Mouse (Mus musculus) forebrain, embryonic 13.5 days (tissue): ENCODE data around the gene Fsd1. TPM values are rescaled to one million over a fixed set of nuclear protein-coding genes. Genes with fewer than 3 reads are reported as not detected.
A peak's percentile ranks its signal among the peaks of the same experiment; 100 is the strongest.

Experiments
- ATAC-seq: fragments of 200-750 bp; cut with Nextera tagmentation; 2 replicates; pipeline ENCODE4 v1.8.0; 2017
- H3K27ac ChIP-seq: fragments of 300-500 bp; sonication (generic); 2 replicates; pipeline ENCODE4 v1.5.1; 2015; ENCODE audit warnings: inconsistent platforms, mild to moderate bottlenecking, moderate library complexity
- H3K27me3 ChIP-seq: fragments of 300-500 bp; sonication (generic); 2 replicates; pipeline ENCODE4 v1.6.1; 2015; ENCODE audit warnings: mild to moderate bottlenecking, inconsistent platforms
- H3K36me3 ChIP-seq: fragments of 300-500 bp; sonication (generic); 2 replicates; pipeline ENCODE4 v1.6.1; 2015; ENCODE audit warnings: mild to moderate bottlenecking, inconsistent platforms; ENCODE audit not compliant: poor library complexity, severe bottlenecking
- H3K4me1 ChIP-seq: fragments of 300-500 bp; sonication (generic); 2 replicates; pipeline ENCODE4 v1.6.1; 2015; ENCODE audit warnings: inconsistent platforms
- H3K4me2 ChIP-seq: fragments of 300-500 bp; sonication (generic); 2 replicates; pipeline ENCODE4 v1.6.1; 2015; ENCODE audit warnings: inconsistent platforms, mild to moderate bottlenecking, moderate library complexity
- H3K4me3 ChIP-seq: fragments of 300-500 bp; sonication (generic); 2 replicates; pipeline ENCODE4 v1.5.1; 2015; ENCODE audit warnings: mild to moderate bottlenecking, inconsistent platforms
- H3K9ac ChIP-seq: fragments of 300-500 bp; sonication (generic); 2 replicates; pipeline ENCODE4 v1.6.1; 2015; ENCODE audit warnings: mild to moderate bottlenecking, inconsistent platforms
- H3K9me3 ChIP-seq: fragments of 300-500 bp; sonication (generic); replicated peaks from 2 replicates; pipeline ENCODE4 v1.6.1; 2016; ENCODE audit warnings: inconsistent platforms
- WGBS: fragments of 180-500 bp; shearing (Covaris S2); methylation state at CpG from one replicate; pipeline ENCODE4 v1.1.7; 2015; 5-methylcytosine and 5-hydroxymethylcytosine counted together
- polyA plus RNA-seq: library from polyadenylated mRNA; unstranded; fragments of >200 nt; fragmentation: Nextera tagmentation; extraction: Ambion mirVana; gene quantifications from 2 replicates; pipeline ENCODE4 v1.2.1, GENCODE M21; 2015

Gene Fsd1
- polyA plus RNA-seq, 1 experiment from 2014 or later, result 96.0 TPM

- Histone ChIP-seq H3K9me3 (no peaks in the 10 kb centered on the region), H3K4me3 (no peak overlapping the region), H3K27me3 (peaks cover 28% of the 10 kb centered on the region), H3K36me3 (no peaks in the 10 kb centered on the region), H3K9ac (no peak overlapping the region), H3K27ac (no peak overlapping the region), H3K4me2 (no peak overlapping the region), H3K4me1 (peaks cover 4% of the 10 kb centered on the region)
- 81% methylated on average over 3 of the region's 3 CpGs for WGBS
- ATAC-seq, result no peak
Observed at GRCm38 (mm10) chr17:56003000-56003399, 16.7 kb downstream of the Fsd1 start.

- H3K27ac ChIP-seq, result no peak within 1 kb of the TSS
- peaks cover 13% of the 10 kb centered on the region for H3K4me1 ChIP-seq
- H3K27me3 ChIP-seq, result peaks cover 18% of the 10 kb centered on the region
- H3K4me3 ChIP-seq, result no peak within 1 kb of the TSS
- H3K9ac ChIP-seq, result no peak within 1 kb of the TSS
- 48% methylated on average over 10 of the region's 13 CpGs for WGBS
- ATAC-seq, result no peak
- no peaks in the 10 kb centered on the region for H3K9me3 ChIP-seq
- H3K4me2 ChIP-seq, result no peak within 1 kb of the TSS
- H3K36me3 ChIP-seq, result no peaks in the 10 kb centered on the region
Observed at GRCm38 (mm10) chr17:56005415-56006061, 19.2 kb downstream of the Fsd1 start, which contains the start of the genes Stap2 and Mpnd. Gene Stap2 (minus strand): TSS chr17:56005584. Gene Mpnd (plus strand): TSS chr17:56005711.

- Histone ChIP-seq H3K9ac (no peak overlapping the region), H3K27me3 (peaks cover 12% of the 10 kb centered on the region; the same call in 1 of the 2 replicates), H3K4me1 (peaks cover 25% of the 10 kb centered on the region), H3K27ac (no peak overlapping the region), H3K36me3 (peaks cover 10% of the 10 kb centered on the region), H3K4me3 (no peak overlapping the region), H3K9me3 (no peaks in the 10 kb centered on the region), H3K4me2 (no peak overlapping the region)
- ATAC-seq, result no peak
- 57% methylated on average over 10 of the region's 10 CpGs for WGBS
Observed at GRCm38 (mm10) chr17:56006956-56007355, 20.6 kb downstream of the Fsd1 start.

- peaks cover 17% of the 10 kb centered on the region for H3K36me3 ChIP-seq
- no peaks in the 10 kb centered on the region for H3K9me3 ChIP-seq
- peak overlapping the region; percentile 92 for H3K4me2 ChIP-seq
- WGBS, result 35% methylated on average over 14 of the region's 14 CpGs
- H3K4me1 ChIP-seq, result peaks cover 25% of the 10 kb centered on the region
- H3K4me3 ChIP-seq, result peak overlapping the region; percentile 69
- peak overlapping the region; percentile 52 for H3K9ac ChIP-seq
- no peak for ATAC-seq
- H3K27ac ChIP-seq, result peak overlapping the region; percentile 95
- H3K27me3 ChIP-seq, result peaks cover 10% of the 10 kb centered on the region; the same call in 1 of the 2 replicates
Observed at GRCm38 (mm10) chr17:56007444-56008355, 21.4 kb downstream of the Fsd1 start.

- Histone ChIP-seq H3K27me3 (0 out of 2 replicates have a peak, but pooled peaks cover 4% of the 10 kb centered on the region), H3K36me3 (peaks cover 25% of the 10 kb centered on the region), H3K4me1 (peaks cover 25% of the 10 kb centered on the region), H3K4me2 (peak overlapping the region; percentile 92), H3K27ac (peak overlapping the region; percentile 95), H3K4me3 (peak overlapping the region; percentile 69), H3K9me3 (no peaks in the 10 kb centered on the region), H3K9ac (peak overlapping the region; percentile 77)
- WGBS, result under 1% methylated on average over 21 of the region's 21 CpGs
- ATAC-seq, result peak; percentile 96
Observed at GRCm38 (mm10) chr17:56008356-56009087, 22.2 kb downstream of the Fsd1 start.

- 1% methylated on average over 61 of the region's 62 CpGs for WGBS
- Histone ChIP-seq H3K4me2 (peak overlapping the region; percentile 92), H3K4me3 (peak overlapping the region; percentile 69), H3K27me3 (0 out of 2 replicates have a peak, but pooled peaks cover 4% of the 10 kb centered on the region), H3K27ac (peak overlapping the region; percentile 95), H3K9ac (peak overlapping the region; percentile 77), H3K9me3 (no peaks in the 10 kb centered on the region), H3K36me3 (peaks cover 33% of the 10 kb centered on the region), H3K4me1 (peaks cover 25% of the 10 kb centered on the region)
- peak; percentile 93 for ATAC-seq
Observed at GRCm38 (mm10) chr17:56009088-56009961, 23.0 kb downstream of the Fsd1 start.

- Histone ChIP-seq H3K4me2 (peak overlapping the region; percentile 92), H3K4me1 (peaks cover 25% of the 10 kb centered on the region), H3K9me3 (no peaks in the 10 kb centered on the region), H3K9ac (peak overlapping the region; percentile 77), H3K36me3 (peaks cover 38% of the 10 kb centered on the region), H3K27ac (peak overlapping the region; percentile 95; the same call in 1 of the 2 replicates), H3K27me3 (0 out of 2 replicates have a peak, but pooled peaks cover 4% of the 10 kb centered on the region), H3K4me3 (peak overlapping the region; percentile 69)
- no peak for ATAC-seq
- WGBS, result 34% methylated on average over 2 of the region's 2 CpGs
Observed at GRCm38 (mm10) chr17:56009962-56010240, 23.6 kb downstream of the Fsd1 start.

GRCm38 (mm10) chr17:56010255-56010654, 23.9 kb downstream of the Fsd1 start:
- Histone ChIP-seq H3K4me3 (peak overlapping the region; percentile 69), H3K27ac (no peak overlapping the region), H3K9me3 (no peaks in the 10 kb centered on the region), H3K9ac (peak overlapping the region; percentile 77), H3K4me2 (peak overlapping the region; percentile 92), H3K36me3 (peaks cover 41% of the 10 kb centered on the region), H3K4me1 (peaks cover 25% of the 10 kb centered on the region), H3K27me3 (0 out of 2 replicates have a peak, but pooled peaks cover 3% of the 10 kb centered on the region)
- ATAC-seq, result no peak
- 71% methylated on average over 14 of the region's 14 CpGs for WGBS

- peaks cover 25% of the 10 kb centered on the region for H3K4me1 ChIP-seq
- no peaks in the 10 kb centered on the region for H3K9me3 ChIP-seq
- 7% methylated on average over 9 of the region's 9 CpGs for WGBS
- H3K27me3 ChIP-seq, result no peaks in the 10 kb centered on the region
- no peak overlapping the region for H3K27ac ChIP-seq
- H3K9ac ChIP-seq, result peak overlapping the region; percentile 77; the same call in 1 of the 2 replicates
- H3K36me3 ChIP-seq, result peaks cover 45% of the 10 kb centered on the region
- H3K4me2 ChIP-seq, result peak overlapping the region; percentile 92
- peak overlapping the region; percentile 69 for H3K4me3 ChIP-seq
- no peak for ATAC-seq
Observed at GRCm38 (mm10) chr17:56010681-56011080, 24.4 kb downstream of the Fsd1 start.

- Histone ChIP-seq H3K4me2 (peak overlapping the region; percentile 92; the same call in 1 of the 2 replicates), H3K27ac (no peak overlapping the region), H3K4me3 (no peak overlapping the region), H3K4me1 (peaks cover 25% of the 10 kb centered on the region), H3K9ac (peak overlapping the region; percentile 21; the same call in 1 of the 2 replicates), H3K27me3 (no peaks in the 10 kb centered on the region), H3K9me3 (no peaks in the 10 kb centered on the region), H3K36me3 (peaks cover 53% of the 10 kb centered on the region)
- 89% methylated on average over 7 of the region's 7 CpGs for WGBS
- ATAC-seq, result no peak
Observed at GRCm38 (mm10) chr17:56011441-56011840, 25.1 kb downstream of the Fsd1 start.

GRCm38 (mm10) chr17:56015293-56015692, 29.0 kb downstream of the Fsd1 start:
- Histone ChIP-seq H3K4me3 (no peak overlapping the region), H3K9me3 (no peaks in the 10 kb centered on the region), H3K4me1 (peaks cover 14% of the 10 kb centered on the region), H3K27ac (no peak overlapping the region), H3K36me3 (peaks cover 92% of the 10 kb centered on the region), H3K4me2 (no peak overlapping the region), H3K9ac (no peak overlapping the region), H3K27me3 (no peaks in the 10 kb centered on the region)
- 95% methylated on average over 9 of the region's 9 CpGs for WGBS
- no peak for ATAC-seq
